Mouse (Mus musculus) monocyte, adult 59 days (primary cell): ENCODE results near the gene Fzd7. TPM values are rescaled to one million over a fixed set of nuclear protein-coding genes. Genes with fewer than 3 reads are reported as not detected.

Experiments used
- total RNA-seq, 2 experiments: library from RNA; stranded (reverse); gene quantifications; one replicate each; pipeline ENCODE4 v1.2.4; 2023

Gene Fzd7
- total RNA-seq = 10 to 100 TPM; 20.2 to 23.1 TPM

GRCm38 (mm10) chr1:59482331-59482695, at the start of gene Fzd7:
TSS of gene Fzd7 (plus strand) at chr1:59482424.

GRCm38 (mm10) chr1:59516026-59516917, 34.0 kb downstream of the Fzd7 start, which contains the start of gene Gm973:
TSS of gene Gm973 (plus strand) at chr1:59516264.

Other genes starting within 250 kb of the Fzd7 start
- gene Als2, start 245.2 kb upstream of the Fzd7 start, total RNA-seq = 10 to 100 TPM; 14.3 to 15.9 TPM
- not detected for gene Cdk15, start 225.5 kb upstream of the Fzd7 start, total RNA-seq
- 1 to 10 TPM; 1.1 TPM for gene Gm973, start 33.8 kb downstream of the Fzd7 start, total RNA-seq
- 10 to 100 TPM; 73.1 to 88.4 TPM for gene Sumo1, start 188.4 kb downstream of the Fzd7 start, total RNA-seq
- gene Nop58, start 202.5 kb downstream of the Fzd7 start, total RNA-seq = 10 to 100 TPM; 43.5 to 44.1 TPM